Mouse (Mus musculus) olfactory bulb, adult 2 months (tissue): ENCODE data around the gene Kif1b. TPM values are rescaled to one million over a fixed set of nuclear protein-coding genes. Genes with fewer than 3 reads are reported as not detected.

Source experiments
- H3K27ac ChIP-seq: fragments of 200-500 bp; 2 replicates; pipeline ENCODE4 v1.5.1; 2012; ENCODE audit warnings: low read depth, low read length; ENCODE audit not compliant: insufficient read depth
- H3K4me1 ChIP-seq: fragments of 200-500 bp; 2 replicates; pipeline ENCODE4 v1.6.1; 2012; ENCODE audit warnings: low read length; ENCODE audit not compliant: control insufficient read depth, insufficient read depth
- H3K4me3 ChIP-seq: fragments of 200-500 bp; 2 replicates; pipeline ENCODE4 v1.5.1; 2012; ENCODE audit warnings: mild to moderate bottlenecking, low read depth, low read length, moderate library complexity; ENCODE audit not compliant: insufficient read depth
- CTCF ChIP-seq: fragments of 200-500 bp; IDR thresholded peaks from 2 replicates; pipeline ENCODE4 v1.5.1; 2012; ENCODE audit warnings: low read depth, mild to moderate bottlenecking, low read length, moderate library complexity; ENCODE audit not compliant: insufficient read depth
- POLR2A ChIP-seq: fragments of 200-500 bp; IDR thresholded peaks from 2 replicates; pipeline ENCODE4 v1.6.1; 2012; ENCODE audit warnings: mild to moderate bottlenecking, low read depth, low read length, moderate library complexity; ENCODE audit not compliant: insufficient read depth
- WGBS: fragments of 180-500 bp; shearing (Covaris S2); methylation state at CpG from one replicate; pipeline ENCODE4 v1.1.7; 2018; 5-methylcytosine and 5-hydroxymethylcytosine counted together
- polyA plus RNA-seq: library from polyadenylated mRNA; stranded (reverse); fragments of >200 nt; gene quantifications from 2 replicates; pipeline ENCODE4 v1.2.4, GENCODE M21; 2012; ENCODE audit warnings: low replicate concordance; ENCODE audit not compliant: missing spikeins, insufficient read depth, insufficient read length

Kif1b gene
- polyA plus RNA-seq, 1 experiment, result 79.8 TPM

GRCm38 (mm10) chr4:149263218-149263617 lies 44.3 kb downstream of the Kif1b start:
- no peak for TF ChIP-seq POLR2A
- TF ChIP-seq CTCF, result no peak
- no peak overlapping the region for H3K4me3 ChIP-seq
- 96% methylated on average over 9 of the region's 9 CpGs for WGBS
- H3K27ac ChIP-seq, result no peak overlapping the region
- H3K4me1 ChIP-seq, result no peaks in the 10 kb centered on the region

GRCm38 (mm10) chr4:149261466-149261865 lies 46.0 kb downstream of the Kif1b start:
- 68% methylated on average over 3 of the region's 3 CpGs for WGBS
- TF ChIP-seq CTCF, result no peak
- TF ChIP-seq POLR2A, result no peak
- H3K27ac ChIP-seq, result no peak overlapping the region
- no peaks in the 10 kb centered on the region for H3K4me1 ChIP-seq
- no peak overlapping the region for H3K4me3 ChIP-seq

GRCm38 (mm10) chr4:149260911-149261310 lies 46.6 kb downstream of the Kif1b start:
- no peak overlapping the region for H3K27ac ChIP-seq
- WGBS, result 92% methylated on average over 3 of the region's 3 CpGs
- no peak overlapping the region for H3K4me3 ChIP-seq
- H3K4me1 ChIP-seq, result no peaks in the 10 kb centered on the region
- TF ChIP-seq CTCF (no peak), POLR2A (no peak)

- no peak overlapping the region for H3K4me3 ChIP-seq
- no peak for TF ChIP-seq POLR2A
- 94% methylated on average over 9 of the region's 9 CpGs for WGBS
- H3K4me1 ChIP-seq, result no peaks in the 10 kb centered on the region
- no peak overlapping the region for H3K27ac ChIP-seq
Observed at GRCm38 (mm10) chr4:149259391-149260094, 48.0 kb downstream of the Kif1b start.

GRCm38 (mm10) chr4:149258926-149259325 lies 48.6 kb downstream of the Kif1b start:
- Histone ChIP-seq H3K4me3 (no peak overlapping the region), H3K4me1 (no peaks in the 10 kb centered on the region), H3K27ac (no peak overlapping the region)
- WGBS, result 76% methylated on average over 3 of the region's 3 CpGs
- TF ChIP-seq CTCF (no peak), POLR2A (no peak)

- WGBS, result 80% methylated on average over 15 of the region's 15 CpGs
- no peak overlapping the region for H3K4me3 ChIP-seq
- no peak overlapping the region for H3K27ac ChIP-seq
- H3K4me1 ChIP-seq, result no peaks in the 10 kb centered on the region
- TF ChIP-seq CTCF, result no peak
- no peak for TF ChIP-seq POLR2A
Observed at GRCm38 (mm10) chr4:149256511-149257300, 50.8 kb downstream of the Kif1b start.

- H3K4me1 ChIP-seq, result no peaks in the 10 kb centered on the region
- peak overlapping the region; percentile 25; the same call in 1 of the 2 replicates for H3K27ac ChIP-seq
- H3K4me3 ChIP-seq, result no peak overlapping the region
- TF ChIP-seq POLR2A, result no peak
- TF ChIP-seq CTCF, result no peak
- 58% methylated on average over 13 of the region's 13 CpGs for WGBS
Observed at GRCm38 (mm10) chr4:149255277-149256270, 51.9 kb downstream of the Kif1b start.

- Histone ChIP-seq H3K27ac (no peak overlapping the region), H3K4me1 (no peaks in the 10 kb centered on the region), H3K4me3 (no peak overlapping the region)
- 77% methylated on average over 4 of the region's 4 CpGs for WGBS
- TF ChIP-seq POLR2A (no peak), CTCF (no peak)
Observed at GRCm38 (mm10) chr4:149254827-149255226, 52.7 kb downstream of the Kif1b start.
